Mouse (Mus musculus): ENCODE data around the gene Sult2a4.
"Not testable (repeated sequence)": the region's sequence is repeated elsewhere in the genome, so short reads cannot be mapped to it uniquely, and the experiment has no call there.

The Sult2a4 gene

GRCm38 (mm10) chr7:13989507-13989906, at the start of gene Sult2a4:
Gene Sult2a4, minus strand, starts transcription at chr7:13989607.
- not testable (repeated sequence) for DNase-seq (ENCODE audit: low read depth, low spot score)

- not testable (repeated sequence) for DNase-seq (ENCODE audit: low read depth, low spot score)
Observed at GRCm38 (mm10) chr7:14030831-14031230, 41.4 kb upstream of the Sult2a4 start.

- no peak for DNase-seq (ENCODE audit: low read depth, low spot score)
Observed at GRCm38 (mm10) chr7:14013083-14013482, 23.7 kb upstream of the Sult2a4 start.

GRCm38 (mm10) chr7:14010686-14011085, 21.3 kb upstream of the Sult2a4 start:
- DNase-seq (ENCODE audit: low read depth, low spot score) = not testable (repeated sequence)
